Mouse (Mus musculus): ENCODE results near the gene Kcne2. TPM values are rescaled to one million over a fixed set of nuclear protein-coding genes. Genes with fewer than 3 reads are reported as not detected.
A peak's percentile ranks its signal among the peaks of the same experiment; 100 is the strongest.

The Kcne2 gene
- polyA plus RNA-seq, 1 experiment from 2014 or later: 0.09 TPM

- Histone ChIP-seq H3K9ac (0 out of 2 replicates have a peak overlapping the region, but pooled peaks have one; percentile 51), H3K4me1 (peaks cover 9% of the 10 kb centered on the region), H3K27ac (no peak overlapping the region), H3K4me2 (replicated peaks) (no peak overlapping the region), H3K4me3 (no peak overlapping the region), H3K27me3 (no peaks in the 10 kb centered on the region), H3K36me3 (peaks cover 38% of the 10 kb centered on the region), H3K9me3 (no peaks in the 10 kb centered on the region)
- 47% methylated on average over 13 of the region's 13 CpGs for WGBS
- ATAC-seq (ENCODE audit: low FRiP score, low read depth): peak; percentile 71
These were observed 22.0 kb downstream of the Kcne2 start for GRCm38 (mm10) chr16:92313953-92314741.

DNA sequence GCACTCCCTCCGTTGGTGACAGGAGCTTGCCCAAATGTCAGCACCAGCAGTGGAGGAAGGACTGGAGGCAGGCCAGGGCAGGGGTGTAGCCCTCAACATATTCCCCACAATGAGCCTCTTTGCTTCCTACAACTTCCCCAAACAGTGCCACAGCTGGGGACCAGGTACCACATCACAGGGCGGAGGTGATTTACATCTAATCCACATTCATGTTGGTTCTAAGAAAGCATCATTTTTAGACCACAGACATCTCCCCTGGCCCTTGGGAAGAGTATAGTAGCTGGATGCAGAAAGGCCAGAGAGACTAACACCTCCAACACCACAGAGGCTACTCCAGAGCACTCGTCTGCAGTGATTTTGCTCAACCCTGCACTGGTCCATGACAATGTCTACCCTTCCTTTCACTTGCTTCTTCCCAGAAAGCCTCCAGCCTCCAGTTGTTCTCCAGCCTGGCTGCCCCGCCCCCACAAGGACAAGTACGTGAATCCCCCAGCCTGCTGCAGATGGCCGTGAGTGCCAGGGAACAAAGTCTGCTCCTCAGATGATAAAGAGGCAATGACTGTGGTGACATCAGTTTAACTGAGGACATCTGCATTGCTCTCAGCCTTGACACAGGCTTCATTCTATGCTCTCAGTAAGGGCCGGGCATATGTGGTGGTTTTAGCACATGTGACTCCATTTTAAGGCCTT is 24.0 kb downstream of the Kcne2 start:
- Histone ChIP-seq H3K4me1 (peaks cover 4% of the 10 kb centered on the region), H3K4me2 (replicated peaks) (no peak overlapping the region), H3K9me3 (no peaks in the 10 kb centered on the region), H3K4me3 (no peak overlapping the region), H3K27ac (no peak overlapping the region), H3K9ac (no peak overlapping the region), H3K36me3 (peaks cover 24% of the 10 kb centered on the region), H3K27me3 (no peaks in the 10 kb centered on the region)
- 78% methylated on average over 7 of the region's 7 CpGs for WGBS
- no peak for ATAC-seq (ENCODE audit: low FRiP score, low read depth)

DNA sequence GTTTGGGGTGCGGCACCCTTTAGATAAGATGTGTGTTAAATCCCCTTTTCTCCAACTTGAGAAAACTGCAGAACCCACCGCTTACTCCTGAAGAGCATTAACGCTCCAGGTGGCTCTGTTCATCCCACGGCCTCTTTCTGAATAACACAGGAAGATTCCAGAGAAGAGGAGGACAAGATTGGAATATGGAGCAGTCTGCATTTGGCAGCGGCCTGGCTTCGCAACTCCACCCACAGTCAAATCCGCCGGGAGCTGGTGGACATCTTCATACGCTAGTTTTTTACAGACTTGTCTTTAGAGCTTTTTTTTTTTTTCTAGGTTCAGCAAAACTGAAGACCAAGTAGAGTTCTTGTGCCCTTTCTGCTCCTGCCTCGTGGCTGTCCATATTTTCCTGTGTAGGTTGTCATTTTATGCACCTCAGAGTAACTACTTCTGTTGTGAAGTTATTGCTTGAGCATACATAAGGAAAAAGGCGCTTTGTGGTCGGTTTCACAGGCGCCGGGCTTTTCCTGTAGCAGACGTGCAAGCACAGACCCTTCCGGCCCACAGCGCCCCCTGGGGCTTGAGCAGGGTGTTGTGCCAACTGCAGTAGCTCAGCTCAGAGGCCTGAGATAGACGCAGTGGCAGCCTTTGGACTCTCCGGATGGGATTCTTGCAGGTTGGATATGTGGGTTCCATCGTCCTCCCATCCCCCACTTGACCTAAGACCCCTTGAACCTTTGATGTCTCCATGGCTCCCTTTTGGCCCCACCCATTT is 27.3 kb downstream of the Kcne2 start:
- Histone ChIP-seq H3K36me3 (no peaks in the 10 kb centered on the region; the same call in 1 of the 2 replicates), H3K4me2 (replicated peaks) (no peak overlapping the region), H3K27me3 (no peaks in the 10 kb centered on the region), H3K27ac (no peak overlapping the region), H3K4me1 (peaks cover 5% of the 10 kb centered on the region), H3K9me3 (no peaks in the 10 kb centered on the region), H3K4me3 (no peak overlapping the region), H3K9ac (no peak overlapping the region)
- WGBS: 64% methylated on average over 20 of the region's 20 CpGs
- no peak for ATAC-seq (ENCODE audit: low FRiP score, low read depth)

- ATAC-seq (ENCODE audit: low FRiP score, low read depth): no peak
- 84% methylated on average over 3 of the region's 3 CpGs for WGBS
- no peak overlapping the region for H3K27ac ChIP-seq
- H3K4me3 ChIP-seq: no peak overlapping the region
- H3K4me2 ChIP-seq (replicated peaks): no peak overlapping the region
- H3K4me1 ChIP-seq: 0 out of 2 replicates have a peak, but pooled peaks cover 10% of the 10 kb centered on the region
- H3K9ac ChIP-seq: no peak overlapping the region
- no peaks in the 10 kb centered on the region for H3K27me3 ChIP-seq
- H3K9me3 ChIP-seq: no peaks in the 10 kb centered on the region
- no peaks in the 10 kb centered on the region; the same call in 1 of the 2 replicates for H3K36me3 ChIP-seq
These were observed 28.2 kb downstream of the Kcne2 start for GRCm38 (mm10) chr16:92320361-92320760.

GRCm38 (mm10) chr16:92321341-92321740 is 29.2 kb downstream of the Kcne2 start, which contains the start of gene Fam243:
Gene Fam243 (minus strand): TSS chr16:92321441.
- 87% methylated on average over 8 of the region's 8 CpGs for WGBS
- no peak within 1 kb of the TSS for H3K9ac ChIP-seq
- H3K27ac ChIP-seq: no peak within 1 kb of the TSS
- no peaks in the 10 kb centered on the region for H3K27me3 ChIP-seq
- ATAC-seq (ENCODE audit: low FRiP score, low read depth): no peak
- H3K36me3 ChIP-seq: no peaks in the 10 kb centered on the region; the same call in 1 of the 2 replicates
- H3K4me3 ChIP-seq: no peak within 1 kb of the TSS
- H3K4me1 ChIP-seq: 0 out of 2 replicates have a peak, but pooled peaks cover 14% of the 10 kb centered on the region
- H3K4me2 ChIP-seq (replicated peaks): no peak within 1 kb of the TSS
- H3K9me3 ChIP-seq: no peaks in the 10 kb centered on the region

DNA sequence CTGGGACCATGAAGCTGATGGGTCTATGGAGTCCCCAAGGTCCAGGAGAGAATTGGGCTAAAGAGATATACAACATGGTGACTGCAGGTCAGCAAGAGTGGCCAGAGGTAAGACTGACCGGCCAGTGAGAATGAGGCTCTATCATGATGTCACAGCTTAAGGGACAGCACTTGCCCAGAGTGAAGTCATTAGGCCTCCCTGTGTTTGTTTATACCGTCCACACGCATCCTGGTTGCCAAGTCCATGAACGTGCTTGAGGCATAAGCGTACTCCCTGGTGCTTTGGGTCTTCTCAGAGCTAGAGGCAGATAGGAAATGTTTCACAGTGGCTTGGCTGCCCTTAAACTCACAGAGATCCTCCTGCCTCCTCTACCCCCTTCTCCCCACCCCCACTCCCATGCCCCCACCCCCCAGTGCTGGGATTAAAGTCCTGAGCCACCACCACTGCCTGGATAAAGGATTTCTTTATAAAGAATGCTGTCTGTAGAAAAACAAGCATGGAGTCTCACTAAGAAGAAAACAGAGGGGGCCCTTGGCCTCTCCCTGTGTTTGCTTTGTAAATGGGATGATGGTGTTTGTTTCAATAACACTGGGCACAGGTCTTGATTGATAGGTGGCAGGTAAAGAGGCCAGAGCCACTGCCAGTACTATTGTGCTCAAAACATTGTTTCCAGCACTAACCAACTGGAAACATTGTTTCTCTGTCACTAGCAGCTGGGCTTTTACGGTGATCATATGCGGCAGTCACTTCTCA is 32.3 kb downstream of the Kcne2 start:
- Histone ChIP-seq H3K27me3 (no peaks in the 10 kb centered on the region), H3K9ac (no peak overlapping the region), H3K27ac (no peak overlapping the region), H3K4me2 (replicated peaks) (no peak overlapping the region), H3K9me3 (no peaks in the 10 kb centered on the region), H3K4me3 (no peak overlapping the region), H3K36me3 (no peaks in the 10 kb centered on the region), H3K4me1 (0 out of 2 replicates have a peak, but pooled peaks cover 14% of the 10 kb centered on the region)
- ATAC-seq (ENCODE audit: low FRiP score, low read depth): no peak
- 64% methylated on average over 7 of the region's 7 CpGs for WGBS

DNA sequence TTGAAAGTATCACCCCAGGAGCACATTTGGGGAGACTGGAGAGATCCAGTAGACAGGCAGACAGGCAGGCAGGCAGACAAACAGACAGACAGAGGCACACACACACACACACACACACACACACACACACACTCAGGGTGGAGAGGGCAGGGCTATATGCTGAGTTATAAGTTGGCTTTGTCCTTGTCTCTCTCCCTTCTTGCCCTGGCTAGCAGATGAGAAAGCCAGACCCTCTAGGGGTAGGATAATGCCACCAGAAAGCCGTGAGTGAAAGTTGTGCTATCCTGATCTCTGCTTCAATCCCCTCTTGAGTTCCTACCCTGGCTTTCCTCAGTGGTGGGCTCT is 32.8 kb downstream of the Kcne2 start:
- WGBS: 73% methylated on average over 1 of the region's 1 CpGs
- Histone ChIP-seq H3K9me3 (no peaks in the 10 kb centered on the region), H3K4me1 (0 out of 2 replicates have a peak, but pooled peaks cover 14% of the 10 kb centered on the region), H3K27ac (no peak overlapping the region), H3K9ac (no peak overlapping the region), H3K27me3 (no peaks in the 10 kb centered on the region), H3K4me3 (no peak overlapping the region), H3K36me3 (no peaks in the 10 kb centered on the region), H3K4me2 (replicated peaks) (no peak overlapping the region)
- no peak for ATAC-seq (ENCODE audit: low FRiP score, low read depth)

GRCm38 (mm10) chr16:92327911-92328310 is 35.7 kb downstream of the Kcne2 start:
- Histone ChIP-seq H3K9me3 (no peaks in the 10 kb centered on the region), H3K4me2 (replicated peaks) (no peak overlapping the region), H3K36me3 (no peaks in the 10 kb centered on the region), H3K4me1 (peaks cover 20% of the 10 kb centered on the region), H3K9ac (no peak overlapping the region), H3K27me3 (no peaks in the 10 kb centered on the region), H3K27ac (no peak overlapping the region), H3K4me3 (no peak overlapping the region)
- no peak for ATAC-seq (ENCODE audit: low FRiP score, low read depth)
- WGBS: 74% methylated on average over 10 of the region's 10 CpGs

- Histone ChIP-seq H3K9me3 (no peaks in the 10 kb centered on the region), H3K4me1 (peaks cover 12% of the 10 kb centered on the region), H3K9ac (no peak overlapping the region), H3K4me3 (no peak overlapping the region), H3K27ac (no peak overlapping the region), H3K36me3 (no peaks in the 10 kb centered on the region), H3K4me2 (replicated peaks) (no peak overlapping the region), H3K27me3 (no peaks in the 10 kb centered on the region)
- no peak for ATAC-seq (ENCODE audit: low FRiP score, low read depth)
- WGBS: 83% methylated on average over 5 of the region's 5 CpGs
These were observed 38.8 kb downstream of the Kcne2 start for GRCm38 (mm10) chr16:92330966-92331365.

GRCm38 (mm10) chr16:92334600-92334999 is 42.4 kb downstream of the Kcne2 start:
- H3K27me3 ChIP-seq: no peaks in the 10 kb centered on the region
- no peak overlapping the region for H3K9ac ChIP-seq
- H3K9me3 ChIP-seq: no peaks in the 10 kb centered on the region
- no peak overlapping the region for H3K4me3 ChIP-seq
- H3K4me1 ChIP-seq: peaks cover 12% of the 10 kb centered on the region
- H3K27ac ChIP-seq: no peak overlapping the region
- no peak; the same call in 1 of the 2 replicates for ATAC-seq (ENCODE audit: low FRiP score, low read depth)
- H3K4me2 ChIP-seq (replicated peaks): no peak overlapping the region
- H3K36me3 ChIP-seq: no peaks in the 10 kb centered on the region
- 58% methylated on average over 9 of the region's 9 CpGs for WGBS

DNA sequence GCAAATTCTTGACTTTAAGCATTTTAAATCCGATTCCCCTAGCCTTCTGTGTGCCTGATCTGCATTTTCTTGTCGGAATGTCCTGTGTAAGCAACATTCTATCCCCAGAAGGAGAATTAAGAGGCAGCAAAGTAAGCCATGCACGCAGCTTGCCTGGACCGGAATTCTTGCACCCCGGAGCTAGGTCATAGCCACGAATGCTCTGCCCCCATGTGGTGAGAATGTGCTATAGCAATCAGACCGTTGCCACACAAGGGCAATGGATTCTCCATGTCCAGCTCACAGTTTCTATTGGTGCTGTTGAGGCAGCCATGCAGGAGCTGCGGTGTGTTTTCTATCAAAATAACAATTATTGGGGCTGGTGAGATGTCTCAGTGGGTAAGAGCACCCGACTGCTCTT is 44.1 kb downstream of the Kcne2 start:
- peak; percentile 37; the same call in 1 of the 2 replicates for ATAC-seq (ENCODE audit: low FRiP score, low read depth)
- H3K27ac ChIP-seq: 0 out of 2 replicates have a peak overlapping the region, but pooled peaks have one; percentile 35
- H3K4me2 ChIP-seq (replicated peaks): no peak overlapping the region; the same call in 1 of the 2 replicates

More for the DNA sequence above, 44.1 kb downstream of the Kcne2 start:
- Histone ChIP-seq H3K4me1 (peaks cover 25% of the 10 kb centered on the region), H3K4me3 (no peak overlapping the region), H3K9ac (no peak overlapping the region), H3K36me3 (no peaks in the 10 kb centered on the region), H3K27me3 (peaks cover 6% of the 10 kb centered on the region), H3K9me3 (no peaks in the 10 kb centered on the region)
- WGBS: 7% methylated on average over 9 of the region's 9 CpGs
